Mouse (Mus musculus) CH12.LX (cell line): Measurements from ENCODE around the gene Rps26. TPM values are rescaled to one million over a fixed set of nuclear protein-coding genes. Genes with fewer than 3 reads are reported as not detected.

ENCODE experiments used
- DNase-seq: peaks from one replicate; pipeline ENCODE4 v3.0.0-alpha.2; 2013; ENCODE audit errors: extremely low read depth
- H3K27ac ChIP-seq: 2 replicates; pipeline ENCODE4 v1.5.1; 2012; ENCODE audit warnings: low read depth, mild to moderate bottlenecking, control low read depth, moderate library complexity; ENCODE audit not compliant: insufficient read depth
- H3K27me3 ChIP-seq: replicated peaks from 2 replicates; pipeline ENCODE3; 2012; ENCODE audit warnings: inconsistent platforms
- H3K36me3 ChIP-seq, 2 experiments: replicated peaks in 1 of 2; 2 replicates each; pipeline versions ENCODE3 to v1.6.1; 2012; ENCODE audit warnings: inconsistent platforms in 1 of 2, low read length in 1 of 2, mild to moderate bottlenecking in 1 of 2, mixed read lengths in 1 of 2, moderate library complexity in 1 of 2; ENCODE audit not compliant: control insufficient read depth in 1 of 2, insufficient read depth in 1 of 2
- H3K4me1 ChIP-seq, 2 experiments: 2 replicates each; pipeline ENCODE4 v1.6.1; 2012; ENCODE audit warnings: inconsistent platforms in 1 of 2, moderate library complexity in 1 of 2; ENCODE audit not compliant: insufficient read depth in 2 of 2, control insufficient read depth in 1 of 2
- H3K4me2 ChIP-seq: 2 replicates; pipeline ENCODE4 v1.6.1; 2012; ENCODE audit warnings: low read depth, mild to moderate bottlenecking, control low read depth; ENCODE audit not compliant: poor library complexity, insufficient read depth, severe bottlenecking
- H3K4me3 ChIP-seq, 3 experiments: fragments of 150-350 bp in 1 of 3; sonication (generic) in 1 of 3; replicated peaks in 1 of 3; 2 replicates each; pipeline versions ENCODE3 to v1.5.1; 2011 to 2012; ENCODE audit warnings: low read depth in 2 of 3, low read length in 2 of 3, mild to moderate bottlenecking in 2 of 3, moderate library complexity in 2 of 3, control low read depth in 1 of 3, improper control_type of control experiment in 1 of 3, inconsistent platforms in 1 of 3, mixed read lengths in 1 of 3; ENCODE audit not compliant: poor library complexity in 1 of 3
- H3K79me2 ChIP-seq: replicated peaks from 2 replicates; pipeline ENCODE4 v1.6.1; 2012; ENCODE audit warnings: mild to moderate bottlenecking, moderate library complexity; ENCODE audit not compliant: control insufficient read depth, poor library complexity, insufficient read depth, severe bottlenecking; ENCODE audit errors: extremely low read depth
- H3K9ac ChIP-seq: 2 replicates; pipeline ENCODE4 v1.6.1; 2012; ENCODE audit warnings: low read depth, mild to moderate bottlenecking, control low read depth, moderate library complexity; ENCODE audit not compliant: insufficient read depth
- H3K9me3 ChIP-seq: replicated peaks from 2 replicates; pipeline ENCODE3; 2012; ENCODE audit warnings: low read length, inconsistent platforms, mixed read lengths
- BHLHE40 ChIP-seq: IDR thresholded peaks from 2 replicates; pipeline ENCODE4 v1.6.1; 2011; ENCODE audit warnings: mild to moderate bottlenecking, low read depth, low read length, improper control_type of control experiment
- CHD1 ChIP-seq: IDR thresholded peaks from 2 replicates; pipeline ENCODE4 v1.6.1; 2012; ENCODE audit warnings: low read depth, low read length, improper control_type of control experiment, inconsistent platforms
- ELF1 ChIP-seq: IDR thresholded peaks from 2 replicates; pipeline ENCODE4 v1.6.1; 2014; ENCODE audit warnings: low read depth, mild to moderate bottlenecking, inconsistent platforms, low read length, improper control_type of control experiment
- EP300 ChIP-seq: IDR thresholded peaks from 2 replicates; pipeline ENCODE4 v1.6.1; 2011; ENCODE audit warnings: low read length, improper control_type of control experiment
- ETS1 ChIP-seq: conservative IDR thresholded peaks from 2 replicates; pipeline ENCODE4 v1.6.1; 2012; ENCODE audit warnings: low read depth, mild to moderate bottlenecking, inconsistent platforms, low read length, improper control_type of control experiment, moderate library complexity
- IRF4 ChIP-seq: IDR thresholded peaks from 2 replicates; pipeline ENCODE4 v1.6.1; 2014; ENCODE audit warnings: low read depth, mild to moderate bottlenecking, inconsistent platforms, low read length, improper control_type of control experiment
- JUND ChIP-seq: conservative IDR thresholded peaks from 2 replicates; pipeline ENCODE4 v1.6.1; 2011; ENCODE audit warnings: low read depth, low read length, improper control_type of control experiment
- MAX ChIP-seq: IDR thresholded peaks from 2 replicates; pipeline ENCODE4 v1.6.1; 2011; ENCODE audit warnings: low read length, improper control_type of control experiment
- MYC ChIP-seq: IDR thresholded peaks from 2 replicates; pipeline ENCODE4 v1.6.1; 2011; ENCODE audit warnings: low read depth, mild to moderate bottlenecking, improper control_type of control experiment, low read length
- PAX5 ChIP-seq: IDR thresholded peaks from 2 replicates; pipeline ENCODE4 v1.6.1; 2012; ENCODE audit warnings: low read length, inconsistent platforms, mixed read lengths
- POLR2AphosphoS2 ChIP-seq: IDR thresholded peaks from 2 replicates; pipeline ENCODE4 v1.6.1; 2011; ENCODE audit warnings: low read depth, low read length, improper control_type of control experiment
- RCOR1 ChIP-seq: conservative IDR thresholded peaks from 2 replicates; pipeline ENCODE4 v1.6.1; 2012; ENCODE audit warnings: low read depth, mild to moderate bottlenecking, inconsistent platforms, low read length, improper control_type of control experiment
- SMC3 ChIP-seq: IDR thresholded peaks from 2 replicates; pipeline ENCODE4 v1.6.1; 2011; ENCODE audit warnings: low read depth, low read length, improper control_type of control experiment
- TBP ChIP-seq: conservative IDR thresholded peaks from 2 replicates; pipeline ENCODE4 v1.6.1; 2011; ENCODE audit warnings: low read depth, low read length, improper control_type of control experiment
- TCF12 ChIP-seq: IDR thresholded peaks from 2 replicates; pipeline ENCODE4 v1.6.1; 2014; ENCODE audit warnings: low read depth, mild to moderate bottlenecking, inconsistent platforms, low read length, improper control_type of control experiment
- USF1 ChIP-seq: IDR thresholded peaks from 2 replicates; pipeline ENCODE4 v1.6.1; 2014; ENCODE audit warnings: low read depth, mild to moderate bottlenecking, inconsistent platforms, low read length, improper control_type of control experiment
- USF2 ChIP-seq: conservative IDR thresholded peaks from 2 replicates; pipeline ENCODE4 v1.6.1; 2011; ENCODE audit warnings: low read depth, low read length, improper control_type of control experiment
- ZKSCAN1 ChIP-seq: IDR thresholded peaks from 2 replicates; pipeline ENCODE4 v1.6.1; 2012; ENCODE audit warnings: low read depth, inconsistent platforms, low read length, improper control_type of control experiment, borderline replicate concordance
- ZMIZ1 ChIP-seq: IDR thresholded peaks from 2 replicates; pipeline ENCODE4 v1.6.1; 2012; ENCODE audit warnings: low read depth, mild to moderate bottlenecking, inconsistent platforms, low read length, improper control_type of control experiment
- ZNF384 ChIP-seq: IDR thresholded peaks from 2 replicates; pipeline ENCODE4 v1.6.1; 2012; ENCODE audit warnings: low read depth, low read length, improper control_type of control experiment, inconsistent platforms
- dilution Hi-C: fragments of 300-500 bp; cut with MboI; formaldehyde crosslinking; loops from 2 replicates; pipeline ENCODE4 v1.14.3; 2020; ENCODE audit warnings: low sequenced_read_pairs; ENCODE audit not compliant: extremely low pct_unique_long_range_greater_than_20kb, extremely low pct_ligation_motif_present
- in situ Hi-C: fragments of 300-500 bp; cut with MboI; formaldehyde crosslinking; loops from 3 replicates; pipeline ENCODE4 v1.14.3; 2019; ENCODE audit warnings: low sequenced_read_pairs, low pct_ligation_motif_present, low pct_unique_long_range_greater_than_20kb, mixed read lengths
- polyA plus RNA-seq: library from polyadenylated mRNA; unstranded; fragments of >175 nt; gene quantifications from 2 replicates; pipeline ENCODE4 v1.2.1, GENCODE M21; 2012; ENCODE audit warnings: low read depth; ENCODE audit not compliant: insufficient read length
- total RNA-seq, 2 experiments: library from RNA; depleted of rRNA; stranded (reverse); fragments of 300-350 nt in 1 of 2; fragments of >200 nt in 1 of 2; gene quantifications; 2 replicates each; pipeline ENCODE4 v1.2.3; 2012 to 2014

The Rps26 gene
- total and polyA plus RNA-seq, 3 experiments: 1,906 to 2,987 (median 2,220) TPM

DNA sequence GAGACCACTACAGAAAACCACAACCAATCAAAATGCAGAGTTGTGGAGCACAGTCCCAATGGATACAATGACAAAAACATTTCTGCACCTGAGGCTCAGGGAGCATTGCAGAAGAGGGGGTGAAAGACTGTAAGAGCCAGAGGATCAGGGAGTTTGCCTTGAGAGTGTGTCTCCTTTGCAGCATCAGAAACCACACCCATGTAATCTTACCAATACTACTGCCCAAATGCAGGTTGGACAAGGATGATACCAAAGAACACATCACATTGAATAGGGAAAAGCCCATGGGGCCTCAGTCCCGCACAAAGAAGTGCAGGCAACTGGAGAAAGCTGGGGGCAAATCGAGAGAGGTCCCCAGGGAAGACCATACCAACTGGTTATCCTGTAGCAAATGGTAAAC is 3.2 kb upstream of the Rps26 start:
- H3K79me2 ChIP-seq: peaks cover 15% of the 10 kb centered on the region
- peaks cover 8 to 13% of the 10 kb centered on the region in 2 experiments for H3K36me3 ChIP-seq
- H3K27me3 ChIP-seq: no peaks in the 10 kb centered on the region
- in situ Hi-C loops: loop anchor here (5.0 kb wide), 1 partner anchor 43 kb away; the partner anchor contains the start of gene Suox
- H3K4me2 ChIP-seq: no peak overlapping the region
- no peaks in the 10 kb centered on the region for H3K9me3 ChIP-seq
- DNase-seq: no peak
- no peak overlapping the region for H3K4me3 ChIP-seq
- H3K9ac ChIP-seq: no peak overlapping the region
- H3K27ac ChIP-seq: no peak overlapping the region
- TF ChIP-seq PAX5 (no peak), IRF4 (no peak), BHLHE40 (no peak), SMC3 (no peak), TBP (no peak), RCOR1 (no peak), ZMIZ1 (no peak), USF2 (no peak), POLR2AphosphoS2 (no peak), ELF1 (no peak), ZNF384 (no peak), MAX (no peak), EP300 (no peak), USF1 (no peak), JUND (no peak), ZKSCAN1 (no peak), CHD1 (no peak), TCF12 (no peak), ETS1 (no peak), MYC (no peak)
- dilution Hi-C loops: no loop called here
- H3K4me1 ChIP-seq: peaks cover 3% of the 10 kb centered on the region in 2 experiments
